Mouse (Mus musculus) limb, embryonic 14.5 days (tissue): Measurements from ENCODE around the gene Pim1. TPM values are rescaled to one million over a fixed set of nuclear protein-coding genes. Genes with fewer than 3 reads are reported as not detected.
A peak's percentile ranks its signal among the peaks of the same experiment; 100 is the strongest.

Source experiments
- ATAC-seq: fragments of 200-750 bp; cut with Nextera tagmentation; 2 replicates; pipeline ENCODE4 v1.8.0; 2017; ENCODE audit warnings: low read depth, moderate number of reproducible peaks, moderate TSS enrichment; ENCODE audit not compliant: low FRiP score
- DNase-seq: peaks from one replicate; pipeline ENCODE4 v3.0.0-alpha.2; 2015; ENCODE audit warnings: low spot score
- H3K27ac ChIP-seq: fragments of 300-500 bp; sonication (generic); replicated peaks from 2 replicates; pipeline ENCODE4 v1.5.1; 2014; ENCODE audit warnings: low read depth, mild to moderate bottlenecking, low read length, moderate library complexity, mixed read lengths
- H3K27me3 ChIP-seq: fragments of 300-500 bp; sonication (generic); 2 replicates; pipeline ENCODE4 v1.6.1; 2014; ENCODE audit warnings: low read length, mixed read lengths; ENCODE audit not compliant: control insufficient read depth, insufficient read depth
- H3K36me3 ChIP-seq: fragments of 300-500 bp; sonication (generic); 2 replicates; pipeline ENCODE4 v1.6.1; 2014; ENCODE audit warnings: mild to moderate bottlenecking, low read length, moderate library complexity, mixed read lengths; ENCODE audit not compliant: control insufficient read depth, insufficient read depth
- H3K4me1 ChIP-seq: fragments of 300-500 bp; sonication (generic); 2 replicates; pipeline ENCODE4 v1.6.1; 2014; ENCODE audit warnings: antibody characterized with exemption, low read length, mixed read lengths; ENCODE audit not compliant: control insufficient read depth, insufficient read depth
- H3K4me2 ChIP-seq: fragments of 300-500 bp; sonication (generic); replicated peaks from 2 replicates; pipeline ENCODE4 v1.6.1; 2014; ENCODE audit warnings: low read depth, mild to moderate bottlenecking, low read length, moderate library complexity; ENCODE audit not compliant: severe bottlenecking
- H3K4me3 ChIP-seq: fragments of 300-500 bp; sonication (generic); replicated peaks from 2 replicates; pipeline ENCODE4 v1.5.1; 2014; ENCODE audit warnings: low read length
- H3K9ac ChIP-seq: fragments of 300-500 bp; sonication (generic); 2 replicates; pipeline ENCODE4 v1.6.1; 2014; ENCODE audit warnings: mild to moderate bottlenecking, low read depth, low read length, moderate library complexity; ENCODE audit not compliant: severe bottlenecking
- H3K9me3 ChIP-seq: fragments of 300-500 bp; sonication (generic); 2 replicates; pipeline ENCODE4 v1.6.1; 2016; ENCODE audit warnings: low read length; ENCODE audit not compliant: control insufficient read depth
- POLR2A ChIP-seq: fragments of 200-500 bp; IDR thresholded peaks from 2 replicates; pipeline ENCODE4 v1.8.0; 2012; ENCODE audit warnings: inconsistent platforms, mild to moderate bottlenecking, moderate library complexity, borderline replicate concordance; ENCODE audit not compliant: insufficient read depth, insufficient read length; ENCODE audit errors: extremely low read depth
- WGBS: fragments of 180-500 bp; shearing (Covaris S2); extraction: QIAGEN DNeasy Blood & Tissue Kit; methylation state at CpG from one replicate; pipeline ENCODE4 v1.1.7; 2014; 5-methylcytosine and 5-hydroxymethylcytosine counted together
- polyA plus RNA-seq, 2 experiments: library from polyadenylated mRNA; depleted of rRNA in 1 of 2; stranded (reverse) in 1 of 2; unstranded in 1 of 2; fragments of >200 nt; fragmentation: Nextera tagmentation in 1 of 2; extraction: Ambion mirVana in 1 of 2; gene quantifications; 2 replicates each; pipeline versions ENCODE4 v1.2.1 to v1.2.3; 2012 to 2014

Pim1 gene
- polyA plus RNA-seq, 2 experiments, result 15.7 to 18.4 TPM

GRCm38 (mm10) chr17:29491591-29492268 is 1.2 kb downstream of the Pim1 start:
- DNase-seq (peak; percentile 35), ATAC-seq (no peak)
- Histone ChIP-seq H3K9me3 (no peaks in the 10 kb centered on the region), H3K4me3 (peak overlapping the region; percentile 95), H3K36me3 (peaks cover 18% of the 10 kb centered on the region), H3K9ac (peak overlapping the region; percentile 85), H3K27ac (peak overlapping the region; percentile 39; the same call in 1 of the 2 replicates), H3K4me1 (peaks cover 11% of the 10 kb centered on the region), H3K4me2 (peak overlapping the region; percentile 90), H3K27me3 (no peaks in the 10 kb centered on the region)
- under 1% methylated on average over 48 of the region's 48 CpGs for WGBS
- no peak for TF ChIP-seq POLR2A

GRCm38 (mm10) chr17:29492269-29493191 is 2.0 kb downstream of the Pim1 start:
- 2% methylated on average over 22 of the region's 22 CpGs for WGBS
- TF ChIP-seq POLR2A, result no peak
- Histone ChIP-seq H3K4me1 (peaks cover 11% of the 10 kb centered on the region), H3K27me3 (no peaks in the 10 kb centered on the region), H3K4me3 (peak overlapping the region; percentile 95), H3K27ac (peak overlapping the region; percentile 48; the same call in 1 of the 2 replicates), H3K9me3 (no peaks in the 10 kb centered on the region), H3K36me3 (peaks cover 18% of the 10 kb centered on the region), H3K4me2 (peak overlapping the region; percentile 90), H3K9ac (peak overlapping the region; percentile 85)
- no peak for ATAC-seq
- DNase-seq, result peak; percentile 66

GRCm38 (mm10) chr17:29493461-29493980 is 3.0 kb downstream of the Pim1 start:
- no peaks in the 10 kb centered on the region for H3K9me3 ChIP-seq
- no peak overlapping the region for H3K4me3 ChIP-seq
- DNase-seq, result no peak
- peaks cover 18% of the 10 kb centered on the region for H3K36me3 ChIP-seq
- ATAC-seq, result no peak
- H3K4me2 ChIP-seq, result peak overlapping the region; percentile 90
- H3K9ac ChIP-seq, result no peak overlapping the region
- H3K27me3 ChIP-seq, result no peaks in the 10 kb centered on the region
- 82% methylated on average over 11 of the region's 11 CpGs for WGBS
- peaks cover 11% of the 10 kb centered on the region for H3K4me1 ChIP-seq
- H3K27ac ChIP-seq, result peak overlapping the region; percentile 48; the same call in 1 of the 2 replicates
- TF ChIP-seq POLR2A, result no peak

GRCm38 (mm10) chr17:29494062-29494731 is 3.6 kb downstream of the Pim1 start:
- Histone ChIP-seq H3K4me2 (no peak overlapping the region), H3K36me3 (peaks cover 18% of the 10 kb centered on the region), H3K27ac (no peak overlapping the region), H3K4me1 (peaks cover 7% of the 10 kb centered on the region), H3K27me3 (no peaks in the 10 kb centered on the region), H3K9ac (no peak overlapping the region), H3K4me3 (no peak overlapping the region), H3K9me3 (no peaks in the 10 kb centered on the region)
- TF ChIP-seq POLR2A, result no peak
- DNase-seq (no peak), ATAC-seq (no peak)
- WGBS, result 78% methylated on average over 10 of the region's 10 CpGs

GRCm38 (mm10) chr17:29494732-29495076 is 4.2 kb downstream of the Pim1 start:
- H3K4me3 ChIP-seq, result no peak overlapping the region
- WGBS, result 79% methylated on average over 7 of the region's 8 CpGs
- peaks cover 18% of the 10 kb centered on the region for H3K36me3 ChIP-seq
- DNase-seq, result no peak
- no peak for ATAC-seq
- no peaks in the 10 kb centered on the region for H3K9me3 ChIP-seq
- no peak for TF ChIP-seq POLR2A
- H3K4me1 ChIP-seq, result peaks cover 6% of the 10 kb centered on the region
- no peaks in the 10 kb centered on the region for H3K27me3 ChIP-seq
- no peak overlapping the region for H3K9ac ChIP-seq
- no peak overlapping the region for H3K27ac ChIP-seq
- no peak overlapping the region for H3K4me2 ChIP-seq
